In genomic region chr5:140332519-140332918, GRCm38 (mm10) we compare ENCODE assay signal across 8 mouse cellular contexts. TPM values are rescaled to one million over a fixed set of nuclear protein-coding genes. Genes with fewer than 3 reads are reported as not detected.
DNase-seq lines count a peak whose midpoint lies in the region; ATAC-seq and TF ChIP-seq lines count a peak whose summit lies in the region.

No protein-coding gene starts in this region.

- H3K9me3 ChIP-seq in forebrain, embryonic 11.5 days (ENCODE audit: control insufficient read depth, low read length) = no peaks in the 10 kb centered on the region
- H3K9me3 ChIP-seq in forebrain, embryonic 16.5 days (ENCODE audit: control insufficient read depth, low read length) = no peaks in the 10 kb centered on the region
- H3K9me3 ChIP-seq in neural tube, embryonic 11.5 days (ENCODE audit: control insufficient read depth, low read length) = no peaks in the 10 kb centered on the region
- H3K9me3 ChIP-seq in limb, embryonic 14.5 days (ENCODE audit: control insufficient read depth, low read length) = no peaks in the 10 kb centered on the region
- no peaks in the 10 kb centered on the region for H3K9me3 ChIP-seq in stomach, embryonic 16.5 days (replicated peaks; ENCODE audit: control insufficient read depth, low read length)

- no peak overlapping the region for H3K27ac ChIP-seq in forebrain, embryonic 11.5 days (ENCODE audit: low read depth, low read length)
- no peak overlapping the region for H3K27ac ChIP-seq in forebrain, embryonic 16.5 days (ENCODE audit: low read length)
- no peak overlapping the region for H3K27ac ChIP-seq in neural tube, embryonic 11.5 days (ENCODE audit: low read depth, low read length)
- no peak overlapping the region for H3K27ac ChIP-seq in limb, embryonic 14.5 days (replicated peaks; ENCODE audit: low read depth, low read length)
- H3K27ac ChIP-seq in stomach, embryonic 16.5 days (ENCODE audit: low read length) = no peak overlapping the region

- no peak for TF ChIP-seq POLR2A in limb, embryonic 14.5 days (IDR thresholded peaks at IDR 0.05; ENCODE audit: borderline replicate concordance, extremely low read depth, insufficient read depth, insufficient read length)

- intact Hi-C loops in left cerebral cortex, postnatal 14 days (cut with DNase I) = loop anchor here (5.0 to 10.0 kb wide), 2 partner anchors 192 to 495 kb away; no protein-coding TSS in a partner anchor

- H3K27me3 ChIP-seq in forebrain, embryonic 11.5 days (ENCODE audit: control insufficient read depth, insufficient read depth, low read length) = no peaks in the 10 kb centered on the region
- H3K27me3 ChIP-seq in forebrain, embryonic 16.5 days (replicated peaks; ENCODE audit: control insufficient read depth, insufficient read depth, low read length) = no peaks in the 10 kb centered on the region
- H3K27me3 ChIP-seq in neural tube, embryonic 11.5 days (ENCODE audit: control insufficient read depth, insufficient read depth, low read length) = no peaks in the 10 kb centered on the region
- H3K27me3 ChIP-seq in limb, embryonic 14.5 days (ENCODE audit: control insufficient read depth, insufficient read depth, low read length) = no peaks in the 10 kb centered on the region
- H3K27me3 ChIP-seq in stomach, embryonic 16.5 days (ENCODE audit: control insufficient read depth, insufficient read depth, low read length) = no peaks in the 10 kb centered on the region

- WGBS in forebrain, embryonic 11.5 days = 56% methylated on average over 4 of the region's 4 CpGs
- WGBS in forebrain, embryonic 16.5 days = 65% methylated on average over 4 of the region's 4 CpGs
- WGBS in neural tube, embryonic 11.5 days = 60% methylated on average over 4 of the region's 4 CpGs
- WGBS in limb, embryonic 14.5 days = 60% methylated on average over 4 of the region's 4 CpGs
- 40% methylated on average over 4 of the region's 4 CpGs for WGBS in stomach, embryonic 16.5 days

- ATAC-seq in forebrain, embryonic 11.5 days (replicated peaks; ENCODE audit: low FRiP score) = no peak
- no peak for ATAC-seq in forebrain, embryonic 16.5 days
- no peak for ATAC-seq in neural tube, embryonic 11.5 days (ENCODE audit: insufficient read depth, low FRiP score, low TSS enrichment)
- ATAC-seq in limb, embryonic 14.5 days (ENCODE audit: low FRiP score, low read depth) = no peak
- ATAC-seq in stomach, embryonic 16.5 days (ENCODE audit: insufficient read depth, low FRiP score) = no peak

- H3K4me2 ChIP-seq in forebrain, embryonic 11.5 days (ENCODE audit: low read depth, low read length, severe bottlenecking) = peak overlapping the region; percentile 78
- no peak overlapping the region for H3K4me2 ChIP-seq in forebrain, embryonic 16.5 days (ENCODE audit: low read length)
- H3K4me2 ChIP-seq in neural tube, embryonic 11.5 days (ENCODE audit: low read depth) = peak overlapping the region; percentile 85; the same call in 1 of the 2 replicates
- H3K4me2 ChIP-seq in limb, embryonic 14.5 days (replicated peaks; ENCODE audit: low read depth, low read length, severe bottlenecking) = peak overlapping the region; percentile 74
- H3K4me2 ChIP-seq in stomach, embryonic 16.5 days (ENCODE audit: low read depth, low read length) = peak overlapping the region; percentile 92

- no peak for DNase-seq in forebrain, embryonic 11.5 days (ENCODE audit: low spot score)
- no peak for DNase-seq in neural tube, embryonic 11.5 days (ENCODE audit: low spot score)
- DNase-seq in neural tube, embryonic 10.5 days (ENCODE audit: extremely low spot score, low spot score) = no peak
- DNase-seq in limb, embryonic 14.5 days (ENCODE audit: low spot score) = peak; percentile 9
- DNase-seq in left cerebral cortex, postnatal 14 days (ENCODE audit: low spot score in 2 of 2) = no peak
- DNase-seq in thymus, postnatal 0 days (ENCODE audit: low spot score) = no peak

- H3K4me1 ChIP-seq in forebrain, embryonic 11.5 days (replicated peaks; ENCODE audit: control insufficient read depth, insufficient read depth, low read length) = peaks cover 9% of the 10 kb centered on the region; the same call in 1 of the 2 replicates
- peaks cover 11% of the 10 kb centered on the region for H3K4me1 ChIP-seq in forebrain, embryonic 16.5 days (replicated peaks; ENCODE audit: control insufficient read depth, insufficient read depth, low read length)
- H3K4me1 ChIP-seq in neural tube, embryonic 11.5 days (ENCODE audit: control insufficient read depth, insufficient read depth, low read length) = peaks cover 8% of the 10 kb centered on the region; the same call in 1 of the 2 replicates
- H3K4me1 ChIP-seq in limb, embryonic 14.5 days (ENCODE audit: control insufficient read depth, insufficient read depth, low read length) = peaks cover 2% of the 10 kb centered on the region; the same call in 1 of the 2 replicates
- H3K4me1 ChIP-seq in stomach, embryonic 16.5 days (ENCODE audit: control insufficient read depth, insufficient read depth, low read length) = peaks cover 16% of the 10 kb centered on the region

- H3K36me3 ChIP-seq in forebrain, embryonic 11.5 days (ENCODE audit: control insufficient read depth, insufficient read depth, low read length) = no peaks in the 10 kb centered on the region; the same call in 1 of the 2 replicates
- no peaks in the 10 kb centered on the region for H3K36me3 ChIP-seq in forebrain, embryonic 16.5 days (ENCODE audit: control insufficient read depth, insufficient read depth)
- peaks cover 2% of the 10 kb centered on the region; the same call in 1 of the 2 replicates for H3K36me3 ChIP-seq in neural tube, embryonic 11.5 days (ENCODE audit: control insufficient read depth, insufficient read depth, low read length)
- H3K36me3 ChIP-seq in limb, embryonic 14.5 days (ENCODE audit: control insufficient read depth, insufficient read depth, low read length) = peaks cover 27% of the 10 kb centered on the region
- peaks cover 3% of the 10 kb centered on the region; the same call in 1 of the 2 replicates for H3K36me3 ChIP-seq in stomach, embryonic 16.5 days (ENCODE audit: control insufficient read depth, insufficient read depth, low read length)

- no peak overlapping the region for H3K9ac ChIP-seq in forebrain, embryonic 11.5 days (ENCODE audit: low read length)
- no peak overlapping the region for H3K9ac ChIP-seq in forebrain, embryonic 16.5 days (replicated peaks; ENCODE audit: low read depth, low read length)
- H3K9ac ChIP-seq in neural tube, embryonic 11.5 days (ENCODE audit: low read length) = no peak overlapping the region
- no peak overlapping the region for H3K9ac ChIP-seq in limb, embryonic 14.5 days (ENCODE audit: low read depth, low read length, severe bottlenecking)
- no peak overlapping the region for H3K9ac ChIP-seq in stomach, embryonic 16.5 days (ENCODE audit: low read length)

- H3K4me3 ChIP-seq in forebrain, embryonic 11.5 days (ENCODE audit: low read depth, low read length) = peak overlapping the region; percentile 75; the same call in 1 of the 2 replicates
- H3K4me3 ChIP-seq in forebrain, embryonic 16.5 days (replicated peaks; ENCODE audit: low read length) = no peak overlapping the region
- H3K4me3 ChIP-seq in neural tube, embryonic 11.5 days (ENCODE audit: low read depth, low read length) = no peak overlapping the region; the same call in 1 of the 2 replicates
- H3K4me3 ChIP-seq in limb, embryonic 14.5 days (replicated peaks; ENCODE audit: low read length) = no peak overlapping the region
- H3K4me3 ChIP-seq in stomach, embryonic 16.5 days (replicated peaks; ENCODE audit: low read length) = no peak overlapping the region

RNA-seq across cellular contexts. Expression of gene Mrm2, which starts 0.8 kb away (rescaled TPM):
- polyA plus RNA-seq in forebrain, embryonic 11.5 days (2014; fragmentation: Nextera tagmentation; extraction: Ambion mirVana) = 21.0 and 22.3 TPM in 2 replicates
- 21.6 and 22.6 TPM in 2 replicates for polyA plus RNA-seq in forebrain, embryonic 16.5 days (2015; fragmentation: Nextera tagmentation; extraction: Ambion mirVana)
- polyA plus RNA-seq in neural tube, embryonic 11.5 days (2014; fragmentation: Nextera tagmentation; extraction: Ambion mirVana) = 19.2 and 20.1 TPM in 2 replicates
- 12.5 and 13.5 TPM in 2 replicates for polyA plus RNA-seq in limb, embryonic 14.5 days (2012; rRNA removed)
- 18.6 and 19.5 TPM in 2 replicates for polyA plus RNA-seq in limb, embryonic 14.5 days (2014; fragmentation: Nextera tagmentation; extraction: Ambion mirVana)
- polyA plus RNA-seq in stomach, embryonic 16.5 days (2015; fragmentation: Nextera tagmentation; extraction: Ambion mirVana) = 16.0 and 17.2 TPM in 2 replicates
- total RNA-seq in left cerebral cortex, postnatal 14 days (2021) = 10 to 100 TPM in 1 of 2 experiments, 1 to 10 TPM in 1; 9.7 to 11.2 TPM
- 18.2 and 19.4 TPM in 2 replicates for polyA plus RNA-seq in thymus, postnatal 0 days (2015; fragmentation: Nextera tagmentation; extraction: Ambion mirVana)

RNA-seq across cellular contexts. Expression of gene Nudt1, which starts 11.1 kb away (rescaled TPM):
- polyA plus RNA-seq in forebrain, embryonic 11.5 days (2014; fragmentation: Nextera tagmentation; extraction: Ambion mirVana) = 42.2 and 51.2 TPM in 2 replicates
- polyA plus RNA-seq in forebrain, embryonic 16.5 days (2015; fragmentation: Nextera tagmentation; extraction: Ambion mirVana) = 18.6 and 19.8 TPM in 2 replicates
- polyA plus RNA-seq in neural tube, embryonic 11.5 days (2014; fragmentation: Nextera tagmentation; extraction: Ambion mirVana) = 47.1 and 50.9 TPM in 2 replicates
- polyA plus RNA-seq in limb, embryonic 14.5 days (2012; rRNA removed) = 27.1 and 31.0 TPM in 2 replicates
- 34.4 and 35.3 TPM in 2 replicates for polyA plus RNA-seq in limb, embryonic 14.5 days (2014; fragmentation: Nextera tagmentation; extraction: Ambion mirVana)
- polyA plus RNA-seq in stomach, embryonic 16.5 days (2015; fragmentation: Nextera tagmentation; extraction: Ambion mirVana) = 37.0 and 38.4 TPM in 2 replicates
- 1 to 10 TPM; 5.9 to 7.2 TPM for total RNA-seq in left cerebral cortex, postnatal 14 days (2021)
- 73.8 and 74.0 TPM in 2 replicates for polyA plus RNA-seq in thymus, postnatal 0 days (2015; fragmentation: Nextera tagmentation; extraction: Ambion mirVana)

RNA-seq across cellular contexts. Expression of gene Mad1l1, which starts 11.2 kb away (rescaled TPM):
- polyA plus RNA-seq in forebrain, embryonic 11.5 days (2014; fragmentation: Nextera tagmentation; extraction: Ambion mirVana) = 52.7 and 53.8 TPM in 2 replicates
- 33.4 and 36.5 TPM in 2 replicates for polyA plus RNA-seq in forebrain, embryonic 16.5 days (2015; fragmentation: Nextera tagmentation; extraction: Ambion mirVana)
- polyA plus RNA-seq in neural tube, embryonic 11.5 days (2014; fragmentation: Nextera tagmentation; extraction: Ambion mirVana) = 48.5 and 51.9 TPM in 2 replicates
- 31.8 and 37.9 TPM in 2 replicates for polyA plus RNA-seq in limb, embryonic 14.5 days (2012; rRNA removed)
- polyA plus RNA-seq in limb, embryonic 14.5 days (2014; fragmentation: Nextera tagmentation; extraction: Ambion mirVana) = 38.2 and 41.6 TPM in 2 replicates
- polyA plus RNA-seq in stomach, embryonic 16.5 days (2015; fragmentation: Nextera tagmentation; extraction: Ambion mirVana) = 37.4 and 38.6 TPM in 2 replicates
- 10 to 100 TPM; 18.9 to 19.4 TPM for total RNA-seq in left cerebral cortex, postnatal 14 days (2021)
- polyA plus RNA-seq in thymus, postnatal 0 days (2015; fragmentation: Nextera tagmentation; extraction: Ambion mirVana) = 85.6 and 88.4 TPM in 2 replicates

RNA-seq across cellular contexts. Expression of gene Snx8, which starts 56.5 kb away (rescaled TPM):
- polyA plus RNA-seq in forebrain, embryonic 11.5 days (2014; fragmentation: Nextera tagmentation; extraction: Ambion mirVana) = 10.6 and 12.3 TPM in 2 replicates
- 18.3 and 24.1 TPM in 2 replicates for polyA plus RNA-seq in forebrain, embryonic 16.5 days (2015; fragmentation: Nextera tagmentation; extraction: Ambion mirVana)
- polyA plus RNA-seq in neural tube, embryonic 11.5 days (2014; fragmentation: Nextera tagmentation; extraction: Ambion mirVana) = 8.4 and 10.0 TPM in 2 replicates
- 23.0 and 29.8 TPM in 2 replicates for polyA plus RNA-seq in limb, embryonic 14.5 days (2012; rRNA removed)
- polyA plus RNA-seq in limb, embryonic 14.5 days (2014; fragmentation: Nextera tagmentation; extraction: Ambion mirVana) = 9.7 and 12.3 TPM in 2 replicates
- polyA plus RNA-seq in stomach, embryonic 16.5 days (2015; fragmentation: Nextera tagmentation; extraction: Ambion mirVana) = 17.9 and 19.3 TPM in 2 replicates
- 10 to 100 TPM; 15.7 to 18.8 TPM for total RNA-seq in left cerebral cortex, postnatal 14 days (2021)
- 6.3 and 6.5 TPM in 2 replicates for polyA plus RNA-seq in thymus, postnatal 0 days (2015; fragmentation: Nextera tagmentation; extraction: Ambion mirVana)
